Mouse (Mus musculus) ovary, adult 18-20 months (tissue): Measurements from ENCODE around the gene Cfap69.
A peak's percentile ranks its signal among the peaks of the same experiment; 100 is the strongest.

Experiments used
- DNase-seq: peaks from one replicate; pipeline ENCODE4 v3.0.0; 2022; ENCODE audit warnings: low spot score, mixed read lengths

Gene Cfap69

DNA sequence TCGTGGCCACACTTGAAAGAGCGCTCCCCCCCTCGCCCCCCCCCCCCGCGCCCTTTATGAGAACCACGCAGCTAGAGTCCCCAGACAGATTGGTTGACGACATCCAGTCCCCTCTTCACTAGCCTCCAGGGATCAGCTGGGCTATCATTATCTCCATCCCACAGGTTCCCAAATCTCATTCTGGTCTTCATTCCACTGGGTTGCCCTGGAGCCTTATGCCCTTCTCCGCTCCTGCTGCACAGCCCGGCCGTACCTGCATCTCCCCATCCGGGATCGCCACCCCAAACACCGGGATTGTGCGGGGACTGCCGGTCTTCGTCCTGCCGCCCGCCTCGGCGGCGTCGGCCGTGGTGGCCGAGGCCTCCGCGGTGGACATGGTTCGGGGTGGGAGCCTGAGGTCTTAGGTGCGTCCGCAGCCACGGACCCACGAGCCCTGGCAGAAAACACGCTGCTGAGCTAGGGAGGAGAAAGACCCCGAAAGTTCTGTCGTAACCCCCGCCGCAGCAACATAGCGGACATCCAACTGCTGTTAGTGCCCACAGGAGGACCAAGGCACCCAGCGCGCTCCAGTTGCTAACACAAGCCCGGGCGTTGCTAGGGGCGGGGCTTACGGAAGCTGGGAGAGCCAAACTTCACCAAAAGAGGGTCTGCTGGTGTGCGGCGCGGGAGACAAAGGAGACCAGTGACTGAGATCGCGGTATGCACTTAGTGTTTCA is at the start of gene Cfap69:
Cfap69 (minus strand) TSS at position 585 of the 716 bp plus-strand sequence.
- peak; percentile 77 for DNase-seq

DNA sequence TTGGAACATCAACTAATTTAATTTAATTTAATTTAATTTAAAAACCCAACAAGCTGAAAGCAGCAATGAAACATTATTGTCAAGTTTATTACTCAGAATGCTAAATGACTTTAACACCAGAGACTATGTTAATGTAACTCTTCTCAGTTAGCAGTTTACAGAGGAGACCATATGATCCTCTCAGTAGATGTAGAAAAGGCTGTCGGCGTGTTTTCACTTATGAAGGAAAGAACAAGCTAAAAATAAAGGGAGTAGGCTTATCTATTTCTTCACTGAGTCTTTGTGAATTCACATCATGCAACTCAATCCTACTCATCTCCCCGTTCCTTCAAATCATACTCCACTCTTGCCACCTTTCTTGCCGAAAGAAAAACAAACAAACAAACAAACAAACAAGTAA is 47.0 kb upstream of the Cfap69 start:
- no peak for DNase-seq

DNA sequence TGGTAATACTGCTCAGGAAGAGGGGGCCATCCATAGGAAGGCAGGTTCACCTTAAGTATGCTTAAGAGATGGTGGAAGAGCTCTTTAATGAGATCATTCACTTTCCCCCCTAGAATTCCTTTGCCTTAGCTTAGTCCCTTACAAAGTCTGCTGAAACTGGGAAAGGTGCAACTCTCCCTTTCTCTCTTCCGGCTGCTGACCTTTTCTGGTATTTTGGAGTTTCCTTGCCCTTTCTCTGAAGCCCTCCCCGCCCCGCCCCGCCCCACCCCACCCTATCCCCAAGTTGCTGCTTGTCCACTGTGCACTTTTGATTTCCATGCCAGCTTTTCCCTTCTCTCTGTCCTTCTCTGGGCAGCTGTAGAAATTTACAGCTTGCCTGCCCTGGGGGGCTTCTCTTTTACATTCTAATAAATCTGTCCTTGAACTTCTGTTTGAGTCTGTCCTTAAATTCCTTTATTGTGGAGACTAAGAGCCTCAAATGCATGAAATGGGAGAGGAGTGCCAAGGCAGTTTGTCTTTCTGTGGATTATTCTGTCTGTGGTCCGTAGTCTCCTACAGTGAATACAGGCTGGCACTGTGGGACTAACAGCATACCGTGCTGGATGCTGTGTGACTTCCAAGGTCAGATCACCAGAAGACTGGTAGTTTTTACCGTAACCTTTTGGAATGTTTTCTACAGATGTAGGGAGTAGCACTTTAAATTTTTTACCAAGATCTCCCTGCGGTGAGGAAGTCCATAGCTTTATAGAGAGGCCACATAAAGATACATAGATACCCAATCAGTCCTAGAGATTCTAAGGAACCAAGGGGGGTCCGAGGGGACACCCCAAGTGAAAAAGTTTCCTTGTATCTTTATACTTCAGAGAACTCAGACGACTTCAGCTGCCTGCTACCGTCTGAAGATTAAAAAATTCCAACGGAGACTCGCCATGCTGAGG is 43.6 kb upstream of the Cfap69 start:
- DNase-seq, result no peak

DNA sequence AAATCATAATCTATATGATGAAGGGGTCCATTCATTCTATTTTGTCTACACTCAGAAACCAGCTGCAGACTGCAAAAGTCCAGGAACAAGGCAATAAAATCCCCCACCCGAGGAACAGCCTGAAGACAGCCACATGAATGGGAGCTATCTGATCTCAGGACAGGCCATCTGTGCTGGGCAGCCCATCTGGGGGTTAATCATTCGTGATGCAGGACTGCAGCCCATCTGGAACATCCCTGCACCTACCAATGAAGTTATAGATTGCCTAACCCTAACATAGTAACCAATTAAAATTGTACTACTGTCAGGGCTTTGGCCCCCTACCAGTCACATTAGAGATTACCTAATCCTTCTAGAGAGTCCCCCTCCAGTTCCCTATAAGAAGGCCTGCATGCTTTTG is 41.0 kb upstream of the Cfap69 start:
- no peak for DNase-seq

DNA sequence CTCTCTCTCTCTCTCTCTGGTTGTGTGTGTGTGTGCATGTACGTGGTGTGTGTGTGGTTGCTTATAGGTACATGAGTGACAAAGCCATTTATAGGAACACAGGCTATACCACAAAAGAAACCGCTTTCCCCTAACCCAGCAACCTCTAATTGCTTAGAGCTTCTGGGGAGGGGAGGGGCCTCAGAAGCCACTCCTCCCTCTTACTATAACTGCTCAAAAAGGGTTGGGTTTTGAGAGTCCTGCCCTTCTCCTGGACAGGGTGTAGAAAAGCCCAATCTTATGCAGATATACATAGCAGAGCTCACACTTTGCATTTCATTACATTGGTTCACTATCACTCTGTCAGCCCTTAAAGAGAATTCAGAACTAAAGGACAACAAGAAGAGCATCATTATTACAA is 36.3 kb upstream of the Cfap69 start:
- DNase-seq, result no peak

- no peak for DNase-seq
These were observed 34.8 kb upstream of the Cfap69 start for GRCm38 (mm10) chr5:5698830-5699229.

GRCm38 (mm10) chr5:5695401-5695942 is 31.4 kb upstream of the Cfap69 start:
- no peak for DNase-seq

DNA sequence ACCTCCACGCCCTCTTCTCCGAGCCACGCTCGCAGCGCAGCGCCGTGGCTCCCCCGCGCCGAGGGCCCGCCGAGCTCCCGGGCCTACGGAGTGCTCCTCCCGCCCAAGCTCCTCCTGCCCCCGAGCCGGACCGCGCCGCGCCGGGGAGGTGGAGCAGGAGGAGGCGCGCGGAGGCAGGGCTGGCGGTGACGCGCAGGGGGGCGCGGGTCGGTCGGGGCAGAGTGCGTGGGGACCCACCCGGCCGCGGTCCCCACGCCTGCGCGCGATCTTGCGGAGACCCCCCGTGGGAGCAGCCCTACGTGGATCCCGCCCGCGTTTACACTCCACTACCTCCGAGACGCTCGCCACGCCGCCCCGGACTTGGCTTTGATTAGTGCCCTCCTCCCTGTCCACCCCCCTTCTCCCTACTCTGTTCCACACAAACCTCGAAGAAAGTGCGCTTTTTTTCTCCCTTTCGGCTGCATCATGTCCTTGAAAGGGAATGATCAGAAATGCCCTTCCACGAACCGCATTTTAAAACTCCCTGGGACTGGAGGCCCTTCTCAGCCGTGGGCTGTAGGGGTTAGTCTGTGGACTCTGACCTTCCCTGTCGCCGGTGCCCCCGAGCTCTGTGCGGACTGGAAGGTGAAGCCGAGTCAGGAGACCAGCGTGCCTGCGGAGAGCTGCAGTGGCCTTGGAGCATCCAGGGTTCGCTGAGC is 30.1 kb upstream of the Cfap69 start, which contains the start of gene Steap2:
Steap2 (minus strand) TSS at position 623 of the 698 bp plus-strand sequence.
- DNase-seq, result peak; percentile 44

- no peak for DNase-seq
These were observed 29.5 kb upstream of the Cfap69 start for GRCm38 (mm10) chr5:5693541-5693955.

GRCm38 (mm10) chr5:5692167-5692738 is 28.2 kb upstream of the Cfap69 start:
- DNase-seq, result no peak

DNA sequence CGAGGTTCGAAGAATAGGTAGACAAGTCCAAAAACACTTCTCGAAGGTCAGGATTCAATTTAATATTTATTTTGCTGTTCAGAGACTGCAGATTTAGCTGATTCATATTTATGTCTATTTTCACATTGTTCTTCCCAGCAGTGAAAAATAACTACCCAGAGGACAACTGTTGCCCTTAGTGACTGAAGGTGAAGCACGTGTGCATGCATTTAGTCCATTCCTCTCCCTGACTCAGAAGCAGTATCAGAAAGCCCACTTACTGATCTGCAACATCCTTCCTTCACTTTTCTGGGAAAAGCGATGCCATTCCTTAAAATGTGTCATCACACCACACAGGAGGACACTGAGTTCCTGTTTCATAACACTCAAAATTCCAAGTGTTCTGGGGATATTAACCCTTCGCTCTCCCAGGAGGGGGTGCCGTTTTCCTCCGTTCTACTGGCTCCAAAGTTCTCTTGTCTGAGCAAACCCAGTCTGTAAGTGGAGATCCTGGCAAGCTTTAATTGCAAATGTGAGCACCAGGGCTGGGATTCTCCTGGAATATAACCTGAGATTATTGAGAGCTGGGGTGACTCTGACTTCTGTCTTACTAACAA is 25.0 kb upstream of the Cfap69 start:
- no peak for DNase-seq

- no peak for DNase-seq
These were observed 24.2 kb upstream of the Cfap69 start for GRCm38 (mm10) chr5:5688228-5688627.

DNA sequence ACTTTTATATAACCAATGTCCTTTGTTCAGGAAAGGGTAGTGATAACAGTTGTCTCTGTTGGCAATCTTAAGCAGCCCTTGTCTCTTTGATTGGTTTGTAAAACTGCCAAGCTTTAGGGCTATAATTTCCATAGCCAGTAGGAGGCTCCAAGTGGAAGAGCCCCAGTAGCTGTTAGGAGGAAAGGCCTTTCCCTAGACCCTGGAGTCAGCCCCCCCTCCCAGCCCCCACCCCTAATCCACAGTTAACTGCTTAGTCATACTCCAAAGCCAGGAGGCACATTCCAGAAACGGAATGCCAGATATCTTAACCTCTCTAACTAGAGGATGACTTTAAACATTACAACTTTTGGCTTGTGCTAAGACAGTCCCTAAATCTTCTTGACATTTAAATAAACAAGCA is 22.9 kb upstream of the Cfap69 start:
- DNase-seq, result no peak

DNA sequence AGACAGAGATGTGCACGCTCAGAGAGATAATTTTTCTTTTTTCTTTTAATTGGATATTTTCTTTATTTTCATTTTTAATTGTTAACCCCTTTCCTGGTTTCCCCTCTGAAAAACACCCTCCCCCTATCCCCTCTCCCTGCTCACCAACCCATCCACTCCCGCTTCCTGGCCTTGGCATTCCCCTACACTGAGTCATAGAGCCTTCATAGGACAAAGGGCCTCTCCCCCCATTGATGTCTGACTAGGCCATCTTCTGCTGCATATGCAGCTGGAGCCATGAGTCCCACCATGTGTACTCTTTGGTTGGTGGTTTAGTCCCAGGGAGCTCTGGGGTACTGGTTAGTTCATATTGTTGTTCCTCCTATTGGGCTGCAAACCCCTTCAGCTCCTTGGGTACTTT is 20.9 kb upstream of the Cfap69 start:
- DNase-seq, result peak; percentile 19

DNA sequence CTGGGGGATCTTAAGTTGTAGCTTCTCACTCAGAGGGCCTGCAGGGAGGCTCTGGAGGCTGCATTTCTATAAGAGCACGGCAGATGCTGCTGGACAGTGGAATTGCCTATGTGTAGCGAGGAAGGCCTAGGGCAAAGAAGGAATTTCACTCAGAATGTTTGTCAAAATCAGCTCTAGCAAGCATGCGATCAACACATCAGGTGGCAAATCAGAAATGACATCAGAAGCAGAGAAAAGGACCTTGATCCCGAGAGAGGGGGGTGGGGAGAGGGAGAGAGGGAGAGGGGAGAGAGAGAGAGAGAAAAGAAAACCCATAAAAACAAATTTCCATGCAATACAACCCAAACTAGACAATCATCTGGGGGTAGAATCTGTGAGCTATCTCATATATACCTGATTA is 19.3 kb upstream of the Cfap69 start:
- no peak for DNase-seq

GRCm38 (mm10) chr5:5679459-5679858 is 15.4 kb upstream of the Cfap69 start:
- DNase-seq, result no peak

DNA sequence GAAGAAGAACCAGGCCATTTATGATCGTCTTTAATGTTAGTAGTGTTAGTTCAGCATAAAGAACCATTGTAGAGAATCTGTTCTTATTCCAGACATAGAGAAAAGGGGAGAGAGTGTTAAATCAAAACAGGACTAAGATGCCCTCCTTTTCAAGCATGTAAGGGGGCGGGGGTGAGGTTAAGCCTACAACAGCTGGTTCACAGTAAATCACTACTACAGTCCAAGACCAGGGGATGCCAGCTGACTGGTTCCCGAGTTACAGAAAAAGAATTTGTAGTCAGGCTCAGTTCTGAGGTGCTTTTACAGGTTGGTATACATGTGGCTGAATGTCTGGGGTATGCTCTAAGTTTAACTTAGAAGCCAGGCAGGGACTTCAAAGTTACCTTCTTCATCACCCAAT is 12.0 kb upstream of the Cfap69 start:
- no peak for DNase-seq

GRCm38 (mm10) chr5:5668920-5669319 is 4.9 kb upstream of the Cfap69 start:
- no peak for DNase-seq

- DNase-seq, result no peak
These were observed 410 bp upstream of the Cfap69 start for GRCm38 (mm10) chr5:5664371-5664926.

DNA sequence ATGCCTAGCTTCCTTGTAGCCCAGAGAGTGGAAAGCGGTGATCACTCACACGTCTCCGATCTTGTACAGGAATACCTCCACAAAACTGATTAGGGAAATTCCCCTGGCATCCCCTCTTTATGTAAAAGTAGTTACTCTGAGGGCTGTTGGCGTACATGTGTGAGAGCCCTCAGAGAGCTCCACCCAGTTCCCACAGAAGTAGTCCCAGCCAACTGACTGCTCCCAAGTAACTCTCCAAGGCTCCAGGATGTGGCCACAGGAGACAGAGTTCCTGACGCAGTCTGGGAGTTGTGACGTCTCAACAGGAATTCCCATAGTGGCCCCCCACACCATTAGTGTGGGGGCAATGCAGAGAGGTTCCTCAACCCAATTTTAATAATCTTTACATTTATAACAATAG is 982 bp downstream of the Cfap69 start:
- DNase-seq, result no peak

- DNase-seq, result no peak
These were observed 5.4 kb downstream of the Cfap69 start for GRCm38 (mm10) chr5:5658680-5659079.
